Mouse (Mus musculus): ENCODE measurements at regions not wholly inside any gene's neighbourhood (a gene's known extent, or its start where the extent isn't known, plus 50 kb on each side); places are given as distances from the start of the nearest gene placed in this dataset.

- Histone ChIP-seq H3K9me3 (no peaks in the 10 kb centered on the region), H3K36me3 (no peaks in the 10 kb centered on the region)
Measured at GRCm38 (mm10) chr10:25770051-25770450, 234.0 kb upstream of the Smlr1 start.

DNA sequence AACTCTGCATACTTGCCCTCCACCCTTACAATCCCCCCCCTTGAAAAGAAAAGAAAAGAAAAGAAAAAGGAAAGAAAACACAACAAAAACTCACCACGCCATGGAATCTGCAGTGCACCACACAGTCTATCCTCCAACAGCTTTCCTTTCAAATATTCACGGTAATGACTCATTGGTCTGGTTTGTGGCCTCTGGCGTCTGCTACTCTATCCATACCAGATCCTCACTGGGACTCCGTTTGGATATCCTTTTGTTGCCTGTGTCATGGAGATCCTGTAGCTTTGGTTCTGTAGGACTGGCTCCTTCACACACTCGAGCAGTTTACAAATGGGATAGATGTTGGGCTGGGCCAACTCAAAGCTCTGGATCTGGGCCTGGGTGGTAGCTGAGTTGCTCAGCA lies 232.4 kb upstream of the Smlr1 start:
- no peak overlapping the region for H3K9ac ChIP-seq
- no peaks in the 10 kb centered on the region for H3K36me3 ChIP-seq
- no peak overlapping the region for H3K4me3 ChIP-seq
- H3K9me3 ChIP-seq = no peaks in the 10 kb centered on the region
- ATAC-seq (ENCODE audit: insufficient number of reproducible peaks, low FRiP score, low TSS enrichment, low read depth) = no peak
- 73% methylated on average over 5 of the region's 5 CpGs for WGBS
- H3K4me2 ChIP-seq = no peak overlapping the region
- no peaks in the 10 kb centered on the region for H3K4me1 ChIP-seq
- H3K27me3 ChIP-seq = no peaks in the 10 kb centered on the region
- no peak overlapping the region for H3K27ac ChIP-seq

More at GRCm38 (mm10) chr10:25770051-25770450, 234.0 kb upstream of the Smlr1 start:
- Histone ChIP-seq H3K4me1 (no peaks in the 10 kb centered on the region), H3K9ac (no peak overlapping the region), H3K27ac (no peak overlapping the region), H3K4me2 (no peak overlapping the region), H3K27me3 (no peaks in the 10 kb centered on the region), H3K4me3 (no peak overlapping the region)
- no peak for ATAC-seq (ENCODE audit: insufficient number of reproducible peaks, low FRiP score, low TSS enrichment, low read depth)

GRCm38 (mm10) chr10:25754300-25754699 lies 218.2 kb upstream of the Smlr1 start:
- no peak for ATAC-seq (ENCODE audit: insufficient number of reproducible peaks, low FRiP score, low TSS enrichment, low read depth)
- no peak overlapping the region for H3K4me3 ChIP-seq
- 39% methylated on average over 3 of the region's 3 CpGs for WGBS
- H3K9ac ChIP-seq = no peak overlapping the region
- H3K27ac ChIP-seq = no peak overlapping the region
- no peak overlapping the region for H3K4me2 ChIP-seq
- no peaks in the 10 kb centered on the region for H3K36me3 ChIP-seq
- H3K9me3 ChIP-seq = no peaks in the 10 kb centered on the region
- no peaks in the 10 kb centered on the region for H3K4me1 ChIP-seq
- no peaks in the 10 kb centered on the region for H3K27me3 ChIP-seq

- H3K9me3 ChIP-seq = no peaks in the 10 kb centered on the region
- no peak overlapping the region for H3K4me2 ChIP-seq
- H3K27ac ChIP-seq = no peak overlapping the region
- H3K36me3 ChIP-seq = no peaks in the 10 kb centered on the region
- WGBS = 66% methylated on average over 3 of the region's 3 CpGs
- no peaks in the 10 kb centered on the region for H3K4me1 ChIP-seq
- H3K9ac ChIP-seq = no peak overlapping the region
- no peak for ATAC-seq (ENCODE audit: insufficient number of reproducible peaks, low FRiP score, low TSS enrichment, low read depth)
- no peaks in the 10 kb centered on the region for H3K27me3 ChIP-seq
- H3K4me3 ChIP-seq = no peak overlapping the region
Measured at GRCm38 (mm10) chr10:25742678-25743077, 206.6 kb upstream of the Smlr1 start.

DNA sequence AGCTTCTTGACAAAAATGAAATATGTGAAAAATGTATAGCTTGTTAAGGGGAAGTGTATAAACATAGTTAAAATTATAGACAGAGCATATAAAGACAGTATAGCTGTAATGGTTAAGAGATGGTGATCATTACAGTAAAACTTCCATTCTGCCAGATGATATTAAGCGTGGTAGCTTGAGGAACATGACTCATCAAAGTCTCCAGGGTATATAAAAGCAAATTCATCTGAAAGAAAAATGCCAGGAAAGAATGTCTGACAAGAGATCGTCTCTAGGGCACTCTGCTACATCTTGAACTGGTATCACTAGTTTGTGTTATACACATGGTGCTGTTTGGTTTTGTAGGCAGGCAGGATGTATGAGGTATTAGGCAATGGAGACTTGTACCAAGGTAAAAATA lies 204.9 kb upstream of the Smlr1 start:
- Histone ChIP-seq H3K9me3 (no peaks in the 10 kb centered on the region), H3K4me2 (no peak overlapping the region), H3K4me1 (no peaks in the 10 kb centered on the region), H3K4me3 (no peak overlapping the region), H3K27ac (no peak overlapping the region), H3K27me3 (no peaks in the 10 kb centered on the region), H3K9ac (no peak overlapping the region), H3K36me3 (no peaks in the 10 kb centered on the region)
- ATAC-seq (ENCODE audit: insufficient number of reproducible peaks, low FRiP score, low TSS enrichment, low read depth) = no peak
- WGBS = 56% methylated on average over 2 of the region's 2 CpGs

DNA sequence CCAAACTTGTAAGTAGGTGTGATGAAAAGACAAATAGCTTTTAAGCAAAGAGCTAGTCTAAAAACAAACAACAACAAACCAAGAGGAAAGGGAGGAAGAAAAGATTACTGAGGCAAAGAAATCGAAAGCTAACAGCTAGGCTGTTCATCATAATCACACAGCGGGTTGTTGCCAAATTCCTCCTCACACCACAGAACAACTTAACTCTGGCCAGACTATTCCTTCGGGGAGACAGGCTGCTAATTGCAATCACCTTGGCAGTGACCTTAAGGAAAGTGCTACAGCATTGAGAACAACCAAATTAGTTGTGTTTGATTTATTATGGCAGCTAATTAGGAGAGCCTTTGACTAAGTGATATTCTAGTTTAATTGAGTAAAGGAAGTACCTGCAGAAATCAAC lies 194.4 kb upstream of the Smlr1 start:
- Histone ChIP-seq H3K4me2 (no peak overlapping the region), H3K27ac (no peak overlapping the region), H3K4me1 (no peaks in the 10 kb centered on the region), H3K36me3 (no peaks in the 10 kb centered on the region), H3K9ac (no peak overlapping the region), H3K4me3 (no peak overlapping the region), H3K27me3 (no peaks in the 10 kb centered on the region), H3K9me3 (no peaks in the 10 kb centered on the region)
- WGBS = 15% methylated on average over 3 of the region's 3 CpGs
- no peak for ATAC-seq (ENCODE audit: insufficient number of reproducible peaks, low FRiP score, low TSS enrichment, low read depth)

DNA sequence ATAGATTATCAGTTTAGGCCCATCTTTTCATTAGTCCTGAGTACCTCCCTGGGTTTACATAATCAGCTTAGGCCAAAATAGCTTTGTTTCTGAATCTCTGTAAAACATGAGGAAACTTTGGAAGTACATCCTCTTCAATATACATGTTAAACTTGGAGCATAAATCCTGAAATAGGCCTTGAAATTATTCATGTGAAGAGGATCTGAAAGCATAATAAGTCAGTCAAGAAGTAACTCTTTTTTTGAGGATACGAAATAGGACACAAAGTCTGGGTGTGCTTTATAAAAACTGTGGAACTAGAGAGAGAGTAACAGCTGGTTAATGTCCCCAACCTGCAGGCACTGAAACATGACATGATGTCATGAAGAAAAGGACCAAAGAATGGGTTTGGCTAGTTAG lies 187.9 kb upstream of the Smlr1 start:
- no peaks in the 10 kb centered on the region for H3K27me3 ChIP-seq
- no peak for ATAC-seq (ENCODE audit: insufficient number of reproducible peaks, low FRiP score, low TSS enrichment, low read depth)
- H3K4me2 ChIP-seq = no peak overlapping the region
- H3K27ac ChIP-seq = no peak overlapping the region
- H3K36me3 ChIP-seq = no peaks in the 10 kb centered on the region
- H3K9ac ChIP-seq = no peak overlapping the region
- no peaks in the 10 kb centered on the region for H3K9me3 ChIP-seq
- no peak overlapping the region for H3K4me3 ChIP-seq
- H3K4me1 ChIP-seq = no peaks in the 10 kb centered on the region
- 84% methylated on average over 1 of the region's 1 CpGs for WGBS

GRCm38 (mm10) chr10:25715747-25716146 lies 179.7 kb upstream of the Smlr1 start:
- Histone ChIP-seq H3K27me3 (no peaks in the 10 kb centered on the region), H3K4me2 (no peak overlapping the region), H3K9ac (no peak overlapping the region), H3K4me3 (no peak overlapping the region), H3K4me1 (no peaks in the 10 kb centered on the region), H3K36me3 (no peaks in the 10 kb centered on the region), H3K9me3 (no peaks in the 10 kb centered on the region), H3K27ac (no peak overlapping the region)
- ATAC-seq (ENCODE audit: insufficient number of reproducible peaks, low FRiP score, low TSS enrichment, low read depth) = no peak
- 24% methylated on average over 4 of the region's 4 CpGs for WGBS

- H3K36me3 ChIP-seq = no peaks in the 10 kb centered on the region
- H3K4me3 ChIP-seq = no peak overlapping the region
- no peak for ATAC-seq (ENCODE audit: insufficient number of reproducible peaks, low FRiP score, low TSS enrichment, low read depth)
- no peaks in the 10 kb centered on the region for H3K27me3 ChIP-seq
- H3K27ac ChIP-seq = no peak overlapping the region
- H3K4me2 ChIP-seq = no peak overlapping the region
- no peaks in the 10 kb centered on the region for H3K9me3 ChIP-seq
- H3K4me1 ChIP-seq = no peaks in the 10 kb centered on the region
- no peak overlapping the region for H3K9ac ChIP-seq
Measured at GRCm38 (mm10) chr10:25714636-25715035, 178.6 kb upstream of the Smlr1 start.

DNA sequence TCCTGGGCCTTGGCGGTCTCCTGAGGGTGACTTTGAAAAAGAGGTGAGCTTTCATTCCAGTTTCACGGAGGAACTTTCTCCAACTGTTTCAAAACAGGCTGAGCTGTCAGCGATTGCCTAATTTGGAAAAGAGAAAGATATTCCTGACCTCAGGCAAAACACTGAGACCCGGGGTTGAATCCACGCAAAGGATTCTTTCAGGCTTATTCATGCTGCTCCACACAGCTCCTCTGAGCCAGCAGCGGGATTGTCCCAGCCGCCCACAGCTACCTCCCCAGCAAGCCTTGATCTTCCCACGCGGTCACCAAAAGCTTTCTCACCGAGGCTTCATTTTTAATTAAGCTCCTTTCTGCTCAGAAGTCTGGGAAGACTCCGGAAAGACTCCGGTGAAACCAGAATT lies 178.0 kb upstream of the Smlr1 start:
- Histone ChIP-seq H3K4me1 (no peaks in the 10 kb centered on the region), H3K9ac (no peak overlapping the region), H3K36me3 (no peaks in the 10 kb centered on the region), H3K4me3 (no peak overlapping the region), H3K27me3 (no peaks in the 10 kb centered on the region), H3K9me3 (no peaks in the 10 kb centered on the region), H3K27ac (no peak overlapping the region), H3K4me2 (no peak overlapping the region)
- ATAC-seq (ENCODE audit: insufficient number of reproducible peaks, low FRiP score, low TSS enrichment, low read depth) = no peak
- 61% methylated on average over 12 of the region's 12 CpGs for WGBS

- Histone ChIP-seq H3K9ac (no peak overlapping the region), H3K4me1 (0 out of 2 replicates have a peak, but pooled peaks cover 2% of the 10 kb centered on the region), H3K27ac (no peak overlapping the region), H3K4me2 (no peak overlapping the region), H3K36me3 (no peaks in the 10 kb centered on the region), H3K9me3 (no peaks in the 10 kb centered on the region), H3K27me3 (no peaks in the 10 kb centered on the region), H3K4me3 (no peak overlapping the region)
- no peak for ATAC-seq (ENCODE audit: insufficient number of reproducible peaks, low FRiP score, low TSS enrichment, low read depth)
- WGBS = 27% methylated on average over 7 of the region's 7 CpGs
Measured at GRCm38 (mm10) chr10:25707951-25708350, 171.9 kb upstream of the Smlr1 start.

GRCm38 (mm10) chr10:25702146-25702545 lies 166.1 kb upstream of the Smlr1 start:
- no peak for ATAC-seq (ENCODE audit: insufficient number of reproducible peaks, low FRiP score, low TSS enrichment, low read depth)
- Histone ChIP-seq H3K9me3 (no peaks in the 10 kb centered on the region), H3K27ac (no peak overlapping the region), H3K36me3 (no peaks in the 10 kb centered on the region), H3K4me3 (no peak overlapping the region), H3K4me2 (no peak overlapping the region), H3K9ac (no peak overlapping the region), H3K27me3 (no peaks in the 10 kb centered on the region), H3K4me1 (no peaks in the 10 kb centered on the region)
- WGBS = 88% methylated on average over 3 of the region's 3 CpGs

DNA sequence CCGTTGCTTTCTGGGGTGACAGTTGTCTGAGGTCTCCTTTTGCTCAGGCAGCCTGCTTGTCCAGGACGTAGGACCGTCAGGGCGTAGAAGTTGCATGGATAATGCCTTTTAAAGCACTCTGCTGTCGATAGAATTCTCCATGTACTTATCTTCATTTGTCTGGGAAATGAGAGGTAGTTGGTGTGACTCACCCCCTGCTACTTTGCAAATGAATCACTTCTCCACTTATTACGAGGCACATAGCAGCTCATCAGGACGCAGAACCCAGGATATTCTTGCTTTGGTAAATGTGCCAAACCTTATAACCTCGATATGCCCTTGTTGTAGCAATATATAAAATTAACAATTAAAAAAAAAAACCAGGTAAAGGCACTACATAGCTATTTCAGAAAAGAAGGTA lies 159.7 kb upstream of the Smlr1 start:
- no peaks in the 10 kb centered on the region for H3K4me1 ChIP-seq
- H3K36me3 ChIP-seq = no peaks in the 10 kb centered on the region
- H3K27me3 ChIP-seq = no peaks in the 10 kb centered on the region
- no peak overlapping the region for H3K4me3 ChIP-seq
- ATAC-seq (ENCODE audit: insufficient number of reproducible peaks, low FRiP score, low TSS enrichment, low read depth) = no peak
- WGBS = 74% methylated on average over 8 of the region's 8 CpGs
- H3K9me3 ChIP-seq = no peaks in the 10 kb centered on the region
- H3K9ac ChIP-seq = no peak overlapping the region
- no peak overlapping the region for H3K4me2 ChIP-seq
- no peak overlapping the region for H3K27ac ChIP-seq

All from limb, embryonic 15.5 days (tissue).